Mouse (Mus musculus): ENCODE data around the gene Ubap1.

- no peak for TF ChIP-seq GATA2 (IDR thresholded peaks at IDR 0.05; ENCODE audit: borderline replicate concordance, low read depth, low read length)
- no peak for TF ChIP-seq CTCF (IDR thresholded peaks at IDR 0.05; ENCODE audit: low read depth, low read length)
Measured at GRCm38 (mm10) chr4:41349199-41349591, 399 bp downstream of the Ubap1 start.
